Mouse (Mus musculus): Measurements from ENCODE around the gene Ttc23. TPM values are rescaled to one million over a fixed set of nuclear protein-coding genes. Genes with fewer than 3 reads are reported as not detected.
A peak's percentile ranks its signal among the peaks of the same experiment; 100 is the strongest.

Ttc23 gene
- total RNA-seq, 2 experiments from 2014 or later, result 6.2 to 6.3 TPM

- no peak for DNase-seq (ENCODE audit: extremely low spot score in 1 of 2, low spot score in 1 of 2)
Observed at GRCm38 (mm10) chr7:67692791-67693538, 45.8 kb downstream of the Ttc23 start.

- DNase-seq (ENCODE audit: extremely low spot score in 1 of 2, low spot score in 1 of 2), result no peak
Observed at GRCm38 (mm10) chr7:67695906-67696305, 48.7 kb downstream of the Ttc23 start.

- DNase-seq (ENCODE audit: extremely low spot score in 1 of 2, low spot score in 1 of 2), result no peak
Observed at GRCm38 (mm10) chr7:67697892-67698630, 50.9 kb downstream of the Ttc23 start.

GRCm38 (mm10) chr7:67699301-67699700, 52.1 kb downstream of the Ttc23 start:
- no peak for DNase-seq (ENCODE audit: extremely low spot score in 1 of 2, low spot score in 1 of 2)

- DNase-seq (ENCODE audit: extremely low spot score in 1 of 2, low spot score in 1 of 2), result peak in 1 of 2 experiments; percentile 35
Observed at GRCm38 (mm10) chr7:67700846-67701245, 53.6 kb downstream of the Ttc23 start.

GRCm38 (mm10) chr7:67701252-67701914, 54.2 kb downstream of the Ttc23 start:
- DNase-seq (ENCODE audit: extremely low spot score in 1 of 2, low spot score in 1 of 2), result no peak

- DNase-seq (ENCODE audit: extremely low spot score in 1 of 2, low spot score in 1 of 2), result no peak
Observed at GRCm38 (mm10) chr7:67708160-67708559, 61.0 kb downstream of the Ttc23 start.

- DNase-seq (ENCODE audit: extremely low spot score in 1 of 2, low spot score in 1 of 2), result no peak
Observed at GRCm38 (mm10) chr7:67710216-67710615, 63.0 kb downstream of the Ttc23 start.

GRCm38 (mm10) chr7:67713820-67714510, 66.8 kb downstream of the Ttc23 start:
- peak in 1 of 2 experiments; percentile 56 for DNase-seq (ENCODE audit: extremely low spot score in 1 of 2, low spot score in 1 of 2)

- no peak for DNase-seq (ENCODE audit: extremely low spot score in 1 of 2, low spot score in 1 of 2)
Observed at GRCm38 (mm10) chr7:67715176-67715575, 68.0 kb downstream of the Ttc23 start.

- no peak for DNase-seq (ENCODE audit: extremely low spot score in 1 of 2, low spot score in 1 of 2)
Observed at GRCm38 (mm10) chr7:67716213-67716878, 69.1 kb downstream of the Ttc23 start.

- no peak for DNase-seq (ENCODE audit: extremely low spot score in 1 of 2, low spot score in 1 of 2)
Observed at GRCm38 (mm10) chr7:67716925-67717324, 69.7 kb downstream of the Ttc23 start.

GRCm38 (mm10) chr7:67717520-67717919, 70.3 kb downstream of the Ttc23 start:
- DNase-seq (ENCODE audit: extremely low spot score in 1 of 2, low spot score in 1 of 2), result no peak

GRCm38 (mm10) chr7:67718804-67719203, 71.6 kb downstream of the Ttc23 start:
- DNase-seq (ENCODE audit: extremely low spot score in 1 of 2, low spot score in 1 of 2), result no peak

- DNase-seq (ENCODE audit: extremely low spot score in 1 of 2, low spot score in 1 of 2), result no peak
Observed at GRCm38 (mm10) chr7:67722163-67722562, 75.0 kb downstream of the Ttc23 start.

- DNase-seq (ENCODE audit: extremely low spot score in 1 of 2, low spot score in 1 of 2), result no peak
Observed at GRCm38 (mm10) chr7:67724536-67724935, 77.3 kb downstream of the Ttc23 start.

GRCm38 (mm10) chr7:67725016-67725415, 77.8 kb downstream of the Ttc23 start:
- DNase-seq (ENCODE audit: extremely low spot score in 1 of 2, low spot score in 1 of 2), result no peak

GRCm38 (mm10) chr7:67728203-67728602, 81.0 kb downstream of the Ttc23 start:
- no peak for DNase-seq (ENCODE audit: extremely low spot score in 1 of 2, low spot score in 1 of 2)

- no peak for DNase-seq (ENCODE audit: extremely low spot score in 1 of 2, low spot score in 1 of 2)
Observed at GRCm38 (mm10) chr7:67728809-67729208, 81.6 kb downstream of the Ttc23 start.

Data from layer of hippocampus, postnatal 25 days (tissue).